Mouse (Mus musculus) gastrocnemius, postnatal 25 days (tissue): ENCODE measurements around the gene Igf1r. TPM values are rescaled to one million over a fixed set of nuclear protein-coding genes. Genes with fewer than 3 reads are reported as not detected.

Experiments used
- DNase-seq: peaks from one replicate; pipeline ENCODE4 v3.0.0; 2022
- total RNA-seq, 2 experiments: library from RNA; stranded (reverse); gene quantifications; 1 replicate in 1 of 2; 2 replicates in 1 of 2; pipeline ENCODE4 v1.2.3; 2021

Gene Igf1r
- total RNA-seq, 2 experiments from 2014 or later = 9.5 to 9.6 TPM

DNA sequence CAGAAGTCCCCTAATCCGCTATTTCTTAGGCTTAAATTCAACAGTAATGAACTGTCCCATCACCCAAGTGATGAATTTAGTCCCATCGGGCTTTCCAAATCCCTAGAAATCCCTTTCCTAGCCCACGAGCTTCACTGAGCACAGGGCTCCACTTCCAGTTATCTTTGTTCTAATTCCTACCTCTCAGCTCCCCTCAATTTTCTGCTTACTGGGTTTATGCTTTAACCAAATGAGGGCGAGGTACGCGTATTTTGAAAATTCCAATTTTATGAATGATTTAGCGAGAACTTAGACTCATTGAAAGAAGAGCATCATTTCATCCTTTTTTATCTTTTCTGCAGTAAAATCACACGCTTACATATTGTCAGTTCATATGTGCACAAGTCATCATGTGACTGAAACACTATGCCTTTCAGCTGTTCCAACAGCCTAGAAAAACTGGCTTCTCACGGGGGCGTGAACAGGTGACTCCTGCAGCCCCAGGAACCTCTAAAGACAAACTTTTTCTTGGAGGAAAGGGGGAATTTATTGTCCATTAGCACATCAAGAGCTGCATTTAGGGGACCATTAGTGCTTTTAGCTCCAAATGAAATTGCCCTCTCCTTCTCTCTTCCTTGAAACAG is 100.5 kb downstream of the Igf1r start:
- DNase-seq = no peak

DNA sequence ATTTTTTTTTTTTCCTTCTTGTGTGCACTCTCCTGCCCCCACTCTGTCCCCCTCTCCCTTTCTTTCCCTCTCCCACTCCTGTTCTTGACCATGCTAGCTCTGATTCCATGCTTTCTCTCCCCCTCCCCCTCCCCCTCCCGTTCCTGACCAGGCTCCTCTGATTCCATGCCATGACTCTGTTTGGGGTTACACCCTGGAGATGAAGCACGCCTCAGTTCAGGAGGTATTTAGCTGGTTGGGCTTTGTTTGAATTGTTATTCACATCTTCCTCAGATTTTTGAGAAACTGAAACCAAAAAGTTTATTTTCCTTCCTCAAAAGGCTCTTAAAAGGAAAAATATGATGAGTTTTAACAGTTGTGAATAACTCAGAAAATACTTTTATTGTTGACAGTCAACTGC is 101.9 kb downstream of the Igf1r start:
- no peak for DNase-seq

DNA sequence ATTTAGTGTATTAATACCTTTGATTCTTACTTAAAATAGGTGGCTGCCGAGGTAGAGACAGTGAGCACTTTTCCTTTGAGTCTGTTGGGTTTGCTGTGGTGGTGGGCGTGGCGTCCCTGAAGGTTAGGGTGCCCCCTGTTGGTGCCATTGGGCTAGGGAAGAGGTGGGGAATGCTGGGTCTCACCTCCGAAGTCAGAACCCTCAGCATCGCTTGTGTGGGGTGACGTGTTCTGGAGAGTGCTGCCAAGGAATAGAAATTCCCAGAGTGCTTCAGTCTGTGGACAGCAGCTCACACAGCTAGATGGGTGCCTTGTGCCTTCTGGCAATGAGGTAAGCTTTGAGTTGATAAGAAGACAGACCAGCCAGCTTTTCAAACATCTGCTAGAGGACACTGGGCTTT is 102.3 kb downstream of the Igf1r start:
- DNase-seq = no peak

DNA sequence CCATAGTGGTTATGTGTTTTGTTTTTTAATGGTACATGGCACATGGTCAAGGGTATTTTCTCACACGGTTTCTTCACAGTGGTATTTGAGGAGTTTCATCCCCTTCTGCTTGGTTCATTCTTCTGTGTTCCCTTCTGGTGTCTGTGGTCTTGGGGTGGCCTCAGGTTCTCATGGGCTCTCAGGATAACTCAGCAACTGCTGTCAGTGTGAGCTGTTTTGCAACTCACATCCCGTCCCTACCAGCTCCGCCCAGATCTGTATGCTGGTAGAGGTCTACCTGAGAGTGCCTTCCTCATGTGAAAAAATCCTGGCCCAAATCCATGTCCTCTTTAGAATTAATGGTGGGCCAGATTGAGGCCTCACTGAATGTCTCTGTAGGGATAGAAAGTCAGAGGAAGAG is 104.4 kb downstream of the Igf1r start:
- DNase-seq = no peak

DNA sequence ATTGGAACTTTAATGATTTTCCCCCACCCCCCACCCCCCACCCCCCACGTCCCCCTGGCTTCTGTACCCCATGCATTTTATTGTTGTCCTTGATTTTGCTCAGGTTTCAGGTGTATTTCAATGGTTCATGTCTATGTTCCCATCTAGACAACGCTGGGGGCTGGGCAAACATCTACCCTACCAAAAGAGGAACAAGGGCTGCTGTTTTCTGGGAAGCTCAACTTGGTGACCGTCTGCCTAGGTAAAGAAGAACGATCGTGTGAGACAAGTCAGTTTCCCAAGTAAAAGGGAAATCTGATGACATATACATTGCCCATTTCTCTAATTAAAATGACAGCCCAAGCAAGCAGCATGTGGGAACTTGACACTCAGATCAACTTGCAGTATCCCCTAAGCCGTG is 107.1 kb downstream of the Igf1r start:
- no peak for DNase-seq

DNA sequence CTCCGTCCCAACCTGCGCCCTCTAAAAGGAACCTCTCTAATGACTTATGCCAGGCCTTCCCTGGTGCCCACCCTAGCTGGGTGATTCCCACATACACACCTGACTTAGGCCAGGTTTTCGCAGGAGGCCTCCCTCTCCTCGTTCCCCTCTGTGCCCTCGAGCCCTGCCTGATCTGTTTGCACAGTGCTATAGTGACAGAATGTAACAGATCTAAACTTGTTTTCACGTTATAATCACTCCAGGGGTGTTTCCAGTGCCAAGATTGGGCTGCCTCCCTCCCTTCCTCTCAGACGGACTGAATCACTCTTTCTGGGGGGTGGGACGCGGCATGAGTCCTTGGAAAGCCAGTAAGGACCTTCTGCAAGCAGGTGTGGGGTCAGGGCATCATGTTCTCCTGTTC is 108.8 kb downstream of the Igf1r start:
- DNase-seq = no peak

DNA sequence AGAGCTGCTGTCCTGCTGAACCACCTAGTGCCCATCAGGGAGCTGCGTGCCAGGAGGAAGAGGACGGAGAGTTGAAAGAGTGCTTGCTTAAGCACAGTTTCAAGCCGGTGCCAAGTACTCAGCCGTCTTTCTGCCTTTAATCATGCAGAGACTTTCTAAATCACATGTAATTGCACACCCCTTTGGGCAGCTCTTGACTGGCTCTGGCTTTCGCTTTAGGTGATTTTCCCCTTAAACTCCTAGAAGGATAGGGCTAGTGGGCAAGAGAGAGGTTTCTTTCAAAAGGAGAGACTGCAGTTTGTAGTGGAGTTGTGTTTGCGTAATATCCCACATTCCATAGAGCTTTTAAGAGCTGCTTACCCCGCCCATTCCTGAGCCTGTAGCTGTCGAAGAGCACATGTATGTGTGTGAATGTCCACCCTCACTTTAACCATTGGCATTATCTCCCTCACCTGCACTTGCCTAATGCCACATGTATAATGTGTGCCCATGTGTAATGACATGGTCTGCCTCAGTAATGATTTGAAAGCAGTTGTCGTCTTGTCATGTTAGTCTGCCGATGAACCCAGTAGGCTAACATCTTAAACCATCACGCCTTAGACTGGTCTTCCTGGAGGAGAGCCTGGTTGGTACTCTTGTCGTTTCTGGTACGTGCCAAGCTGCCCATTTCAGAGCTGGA is 109.7 kb downstream of the Igf1r start:
- DNase-seq = no peak

DNA sequence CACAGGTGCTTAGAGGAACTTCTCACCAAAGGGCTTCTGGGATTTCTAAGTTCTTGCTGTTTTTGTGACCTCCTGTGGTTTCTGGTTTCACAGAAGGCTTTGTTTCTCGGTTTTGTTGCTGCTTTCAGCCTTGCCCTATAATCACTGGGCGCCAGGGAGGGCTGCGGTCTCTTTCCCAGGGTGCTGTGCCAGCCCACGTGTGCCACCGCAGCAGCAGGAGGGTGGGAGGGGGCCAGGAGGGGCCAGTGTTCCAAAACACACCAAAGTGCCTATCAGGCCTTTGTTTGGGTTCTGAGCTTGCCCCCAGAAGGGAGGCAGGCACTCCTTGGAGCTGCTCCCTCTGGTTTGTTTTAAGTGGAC is 110.2 kb downstream of the Igf1r start:
- no peak for DNase-seq

DNA sequence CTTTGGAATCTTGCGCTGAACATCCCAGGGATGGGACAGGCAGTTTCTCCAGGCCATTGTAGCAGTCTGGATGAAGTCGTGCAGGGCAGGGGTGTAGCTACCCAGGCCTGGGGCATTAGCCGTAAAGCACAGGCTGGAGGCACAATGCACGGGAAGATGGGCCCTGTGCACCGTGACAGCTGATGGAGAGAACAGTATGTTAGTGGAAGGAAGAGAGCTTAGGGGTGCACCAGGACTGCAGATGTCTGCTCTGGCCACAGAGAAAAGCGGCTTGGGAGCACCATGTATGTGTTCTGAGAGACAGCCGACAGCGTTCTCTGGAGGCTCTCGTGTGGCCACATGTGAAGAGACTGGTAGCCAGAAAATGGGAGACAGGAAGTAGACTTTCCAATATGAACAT is 111.1 kb downstream of the Igf1r start:
- no peak for DNase-seq

DNA sequence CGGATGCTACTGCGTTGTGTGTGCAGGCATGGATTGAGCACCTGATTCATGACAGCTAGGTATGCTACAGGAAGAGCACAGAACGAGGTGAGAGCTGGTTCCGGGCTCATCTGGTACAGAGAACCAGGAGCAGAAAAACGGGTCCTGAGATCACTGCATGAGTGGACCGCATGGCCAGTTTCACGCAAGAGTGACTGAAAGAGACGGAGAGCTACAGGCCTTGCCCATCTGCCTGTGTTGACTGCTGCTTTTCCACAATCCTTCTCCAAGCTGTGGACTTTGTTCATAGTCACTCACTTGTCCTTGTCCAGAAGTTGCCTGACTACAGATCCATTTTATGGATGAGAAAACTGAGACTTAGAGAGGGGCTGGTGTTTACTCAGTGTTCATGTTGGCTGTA is 111.5 kb downstream of the Igf1r start:
- DNase-seq = no peak

DNA sequence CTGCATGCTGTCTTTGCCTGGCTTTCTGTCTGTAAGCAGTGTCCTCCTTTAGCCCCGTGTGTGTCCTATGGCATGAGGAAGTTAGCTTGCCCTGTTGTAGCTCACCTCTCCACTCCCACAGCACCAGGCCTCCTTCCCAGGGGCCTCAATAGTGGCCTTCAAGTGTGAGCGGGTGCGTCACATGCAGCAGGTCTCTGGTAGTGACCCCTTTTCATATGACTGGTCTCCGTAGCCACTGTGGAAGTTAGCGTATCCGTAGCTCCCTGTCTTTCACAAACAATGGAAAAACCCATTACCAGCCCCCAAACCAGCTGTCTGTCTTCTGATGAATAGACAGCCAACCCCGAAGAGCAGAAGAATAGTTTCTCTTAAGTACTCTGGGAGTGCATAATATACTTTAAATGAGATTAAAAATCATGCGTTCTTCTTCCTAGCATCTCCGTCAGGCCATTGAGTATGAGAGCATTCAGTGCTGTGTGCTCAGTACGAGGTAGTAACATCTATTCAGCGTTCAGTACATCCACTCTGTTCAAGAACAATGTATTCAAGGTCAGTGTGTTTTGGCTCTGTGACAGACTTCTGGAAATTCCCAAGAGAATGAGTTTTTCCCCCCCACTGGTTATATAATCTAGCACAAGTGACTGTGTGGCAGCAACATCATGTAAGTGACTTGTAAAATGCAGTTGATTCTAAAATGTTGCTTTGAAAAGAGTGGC is 112.2 kb downstream of the Igf1r start:
- no peak for DNase-seq

DNA sequence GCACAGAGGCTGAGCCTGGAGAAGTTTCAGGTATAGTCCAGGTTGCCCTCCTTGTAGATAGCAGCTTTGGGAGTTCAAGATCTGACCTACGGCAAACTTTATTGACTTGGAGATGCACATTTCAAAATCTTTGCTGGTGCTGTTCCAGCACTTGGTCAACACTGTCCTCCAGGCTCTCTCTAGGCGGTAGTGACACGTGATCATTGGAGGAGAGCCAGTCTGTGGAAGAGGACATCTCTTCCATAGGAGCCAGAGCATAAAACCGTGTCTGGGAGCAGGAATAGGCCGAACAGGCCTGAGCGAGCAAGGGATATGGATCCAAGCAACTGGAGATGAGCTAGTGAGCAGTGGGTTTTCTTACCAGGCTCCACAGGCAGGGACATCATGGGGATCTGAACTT is 113.3 kb downstream of the Igf1r start:
- no peak for DNase-seq

DNA sequence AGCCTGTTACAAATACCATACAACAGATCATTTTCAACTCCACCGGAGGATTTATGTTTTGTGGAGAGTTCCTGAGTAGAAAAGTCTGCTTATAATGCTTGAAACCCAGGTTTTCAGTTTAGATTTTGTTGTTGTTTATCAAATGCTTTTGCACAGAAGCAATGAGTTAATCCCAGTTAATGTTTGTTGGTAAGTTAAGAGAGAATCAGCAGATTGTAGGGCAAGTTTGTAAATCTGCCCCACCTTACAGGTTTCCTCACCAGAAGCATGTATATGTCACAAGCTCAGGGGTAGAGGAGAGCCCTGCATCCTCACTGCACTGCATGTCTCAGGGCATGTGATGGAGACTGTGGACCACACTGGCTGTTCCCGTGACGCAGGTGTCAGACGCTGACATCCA is 114.7 kb downstream of the Igf1r start:
- DNase-seq = no peak

DNA sequence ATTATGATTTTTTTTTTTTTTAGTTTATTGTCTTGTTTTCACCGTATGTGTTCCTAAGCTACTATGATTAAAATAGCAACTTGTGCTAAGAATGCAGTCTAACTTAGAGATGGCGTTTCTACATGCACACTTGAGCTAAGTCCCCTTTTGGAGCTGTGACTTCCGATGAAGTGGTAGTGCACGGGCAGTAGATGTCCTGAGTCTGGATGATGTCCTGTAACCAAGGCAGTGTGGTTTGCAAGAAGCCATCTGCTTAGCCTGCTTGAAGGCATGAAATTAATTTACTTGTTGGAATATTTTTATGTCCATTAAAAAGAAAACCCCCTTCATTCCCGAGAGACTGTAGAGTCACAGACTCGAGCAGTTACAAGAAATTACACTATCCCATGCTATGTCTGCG is 116.7 kb downstream of the Igf1r start:
- no peak for DNase-seq

DNA sequence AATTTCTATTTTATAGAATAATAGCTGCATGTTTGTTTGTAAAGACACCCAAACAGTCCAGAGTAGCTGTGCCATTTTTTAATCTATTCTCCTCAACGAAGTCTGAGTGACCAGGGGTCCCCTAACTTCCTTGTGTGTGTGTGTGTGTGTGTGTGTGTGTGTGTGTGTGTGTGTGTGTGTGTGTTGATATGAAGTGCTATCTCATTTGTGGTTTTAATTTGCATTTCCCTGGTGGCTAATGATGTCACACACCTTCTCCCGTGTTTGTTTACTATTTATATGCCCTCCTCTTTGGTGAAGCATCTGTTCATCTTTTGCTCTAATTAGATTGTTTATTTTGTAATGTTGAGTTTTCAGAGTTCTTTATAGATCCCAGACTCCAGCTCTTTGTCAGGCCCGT is 117.4 kb downstream of the Igf1r start:
- DNase-seq = no peak

DNA sequence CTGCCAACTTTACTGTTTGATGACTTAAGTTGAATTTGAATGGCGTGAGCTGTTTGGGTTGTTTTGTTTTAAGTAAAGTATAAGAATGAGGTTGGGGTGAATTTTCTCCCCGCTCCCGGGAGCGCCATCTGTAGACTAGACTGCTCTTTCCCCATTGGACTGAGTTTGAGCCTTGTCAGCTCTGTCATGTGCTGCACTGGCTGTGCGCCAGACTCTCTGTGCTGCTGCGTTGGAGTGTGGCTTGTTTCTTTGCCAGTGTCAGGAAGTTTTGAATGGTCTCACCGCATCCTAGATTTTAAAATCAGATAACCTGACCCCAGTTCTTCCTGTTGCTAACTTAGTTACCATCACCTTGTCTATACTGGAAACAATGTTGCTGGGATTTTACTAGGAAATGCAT is 118.0 kb downstream of the Igf1r start:
- peak; percentile 34 for DNase-seq

DNA sequence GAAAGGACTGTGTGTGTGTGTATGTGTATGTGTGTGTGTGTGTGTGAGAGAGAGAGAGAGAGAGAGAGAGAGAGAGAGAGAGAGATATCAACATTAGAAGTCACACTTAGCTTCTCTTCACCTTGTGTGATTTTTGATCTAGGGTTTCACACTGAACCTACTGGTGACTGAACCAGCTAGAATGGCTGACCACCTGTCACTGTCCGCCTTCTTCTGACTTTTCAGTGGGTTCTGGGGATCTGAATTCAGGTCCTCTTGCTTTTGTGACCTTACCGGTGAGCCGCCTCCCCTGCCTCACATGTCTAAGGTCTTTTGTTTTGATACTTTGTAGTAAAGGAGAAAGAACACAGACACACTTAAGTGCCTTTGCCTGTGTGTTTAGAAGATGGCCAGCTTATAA is 118.4 kb downstream of the Igf1r start:
- no peak for DNase-seq

DNA sequence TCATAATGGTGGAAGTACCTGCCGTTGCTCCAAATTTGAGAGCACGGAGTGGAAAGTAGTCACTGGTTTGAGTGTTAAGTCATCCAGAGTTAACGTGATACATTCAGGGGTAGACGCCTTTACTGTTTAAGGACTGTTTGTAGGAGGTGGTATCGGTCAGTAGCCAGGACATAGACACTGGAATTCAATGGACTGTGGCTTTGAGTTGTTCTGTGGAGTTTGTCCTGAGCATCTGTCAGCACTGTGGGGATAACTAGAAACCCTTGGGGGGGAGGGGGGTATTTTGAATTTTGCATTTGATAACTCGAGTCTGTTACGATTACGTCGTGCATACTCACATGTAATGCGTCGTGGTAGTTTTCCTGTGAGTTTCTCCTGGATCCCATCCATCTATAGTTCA is 119.1 kb downstream of the Igf1r start:
- DNase-seq = no peak

DNA sequence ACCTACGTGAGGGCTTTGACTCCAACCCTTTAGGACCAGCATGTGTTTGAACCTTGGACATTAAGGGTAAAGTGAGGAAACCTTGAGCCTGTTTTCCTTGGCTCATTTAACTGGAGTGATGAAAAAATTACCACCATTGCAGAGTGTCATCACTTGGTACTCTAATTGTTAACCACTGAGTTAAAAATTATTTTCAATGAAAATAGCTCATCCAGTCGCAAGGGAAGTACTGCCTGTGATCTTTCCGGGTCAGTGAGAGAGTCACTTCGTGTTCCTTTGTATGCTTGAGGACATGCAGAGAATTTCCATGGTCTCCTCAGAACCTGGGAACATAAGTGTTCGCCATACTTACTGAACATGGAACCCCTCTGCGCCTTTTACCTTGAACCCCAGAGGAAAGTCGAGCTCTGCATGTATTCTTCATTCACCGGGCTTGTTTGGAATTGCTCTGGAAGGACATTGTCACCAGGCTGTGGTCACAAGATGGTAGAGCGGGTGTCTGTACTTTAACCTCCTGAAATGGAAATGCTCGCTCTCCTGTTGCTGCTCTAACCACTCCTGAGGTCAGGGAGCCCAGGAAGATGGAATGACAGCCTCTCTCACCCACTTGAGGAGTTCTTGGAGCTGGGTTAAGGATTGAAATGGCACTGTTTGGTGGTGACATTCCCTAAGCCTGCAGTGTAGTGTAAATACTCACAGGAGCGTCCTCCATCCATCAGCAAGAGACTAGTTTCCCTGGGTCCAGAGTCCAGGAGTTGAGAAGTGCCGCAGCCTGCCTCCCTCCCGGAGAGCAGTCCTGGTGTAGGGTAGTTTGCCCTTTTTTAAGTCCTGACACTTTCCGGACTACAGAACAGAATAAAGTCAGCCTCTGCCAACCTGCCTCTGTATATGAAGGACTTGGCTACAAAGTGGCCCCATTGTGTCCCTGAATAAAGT is 120.2 kb downstream of the Igf1r start:
- no peak for DNase-seq

DNA sequence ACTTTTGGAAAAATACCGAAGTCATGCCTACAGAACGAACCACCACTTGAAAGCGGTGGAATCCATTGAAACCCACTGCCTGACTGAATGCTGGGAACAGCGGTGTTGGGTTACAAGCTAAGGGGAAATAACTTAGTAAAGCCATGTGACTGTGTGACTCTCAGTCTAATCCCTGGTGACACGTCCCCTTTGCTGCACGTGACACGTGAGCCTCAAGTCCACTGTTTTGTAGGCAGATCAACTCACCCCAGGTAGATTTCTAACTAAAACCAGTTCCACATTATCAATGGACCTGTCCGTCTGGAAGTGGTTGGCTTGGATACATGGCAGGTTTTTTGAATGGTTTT is 120.8 kb downstream of the Igf1r start:
- no peak for DNase-seq

DNA sequence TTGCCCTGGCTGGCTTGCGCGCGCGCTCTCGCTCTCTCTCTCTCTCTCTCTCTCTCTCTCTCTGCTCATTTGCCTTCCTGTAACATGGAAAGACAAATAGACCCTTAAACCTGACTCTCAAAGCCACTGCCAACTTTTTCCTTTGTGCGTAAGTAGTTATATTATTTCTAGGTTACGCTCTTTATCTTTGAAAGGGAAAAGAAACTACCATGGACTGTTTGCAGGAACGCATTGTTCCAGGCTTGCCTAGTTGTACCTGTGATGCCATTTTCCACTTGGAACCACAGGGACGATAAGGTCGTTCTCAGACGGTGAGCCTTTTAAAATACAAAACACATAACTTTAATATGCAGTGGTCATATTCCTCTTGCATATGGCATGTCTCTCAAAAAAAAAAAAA is 122.1 kb downstream of the Igf1r start:
- DNase-seq = no peak

DNA sequence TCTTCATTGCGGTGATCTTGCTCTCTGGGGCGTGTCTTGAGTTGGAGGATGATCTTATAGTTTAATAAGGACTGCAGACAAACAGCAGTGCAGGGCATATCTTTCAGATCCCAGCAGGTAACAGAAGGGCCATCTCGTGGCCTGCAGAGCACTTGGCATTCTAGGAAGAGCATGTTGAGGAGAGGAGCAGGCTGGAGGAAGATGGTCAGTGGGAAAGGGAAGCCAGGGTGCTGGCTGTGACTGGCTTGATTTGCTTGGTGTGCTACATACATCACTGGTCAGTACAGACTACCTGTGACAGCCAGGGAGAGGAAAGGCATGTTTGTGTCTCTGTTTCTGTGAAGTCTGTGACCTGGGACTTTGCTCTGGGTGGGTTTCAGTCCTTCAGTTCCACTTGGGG is 122.8 kb downstream of the Igf1r start:
- DNase-seq = no peak
